Mouse (Mus musculus) hindbrain, embryonic 16.5 days (tissue): ENCODE measurements around the gene Mrpl45. TPM values are rescaled to one million over a fixed set of nuclear protein-coding genes. Genes with fewer than 3 reads are reported as not detected.
A peak's percentile ranks its signal among the peaks of the same experiment; 100 is the strongest.
"Not testable (repeated sequence)": the region's sequence is repeated elsewhere in the genome, so short reads cannot be mapped to it uniquely, and the experiment has no call there.

Experiments used
- ATAC-seq: fragments of 200-750 bp; cut with Nextera tagmentation; 2 replicates; pipeline ENCODE4 v1.8.0; 2017; ENCODE audit warnings: moderate TSS enrichment, moderate library complexity
- H3K27ac ChIP-seq: fragments of 300-500 bp; sonication (generic); 2 replicates; pipeline ENCODE4 v1.5.1; 2014; ENCODE audit warnings: low read depth, mild to moderate bottlenecking, control low read depth, low read length, moderate library complexity
- H3K27me3 ChIP-seq: fragments of 300-500 bp; sonication (generic); replicated peaks from 2 replicates; pipeline ENCODE4 v1.6.1; 2014; ENCODE audit warnings: low read length; ENCODE audit not compliant: control insufficient read depth, insufficient read depth
- H3K36me3 ChIP-seq: fragments of 300-500 bp; sonication (generic); 2 replicates; pipeline ENCODE4 v1.6.1; 2014; ENCODE audit warnings: mild to moderate bottlenecking, low read length, moderate library complexity, mixed read lengths; ENCODE audit not compliant: control insufficient read depth, insufficient read depth
- H3K4me1 ChIP-seq: fragments of 300-500 bp; sonication (generic); 2 replicates; pipeline ENCODE4 v1.6.1; 2014; ENCODE audit warnings: low read depth, low read length; ENCODE audit not compliant: control insufficient read depth, insufficient read depth
- H3K4me2 ChIP-seq: fragments of 300-500 bp; sonication (generic); 2 replicates; pipeline ENCODE4 v1.6.1; 2014; ENCODE audit warnings: mild to moderate bottlenecking, low read length, control low read depth, moderate library complexity
- H3K4me3 ChIP-seq: fragments of 300-500 bp; sonication (generic); 2 replicates; pipeline ENCODE4 v1.5.1; 2014; ENCODE audit warnings: mild to moderate bottlenecking, low read length, control low read depth, moderate library complexity
- H3K9ac ChIP-seq: fragments of 300-500 bp; sonication (generic); 2 replicates; pipeline ENCODE4 v1.6.1; 2014; ENCODE audit warnings: low read depth, mild to moderate bottlenecking, control low read depth, low read length, moderate library complexity
- H3K9me3 ChIP-seq: fragments of 300-500 bp; sonication (generic); 2 replicates; pipeline ENCODE4 v1.6.1; 2014; ENCODE audit warnings: mild to moderate bottlenecking, low read length, moderate library complexity; ENCODE audit not compliant: control insufficient read depth
- WGBS: fragments of 180-500 bp; shearing (Covaris S2); extraction: QIAGEN DNeasy Blood & Tissue Kit; methylation state at CpG from one replicate; pipeline ENCODE4 v1.1.7; 2014; 5-methylcytosine and 5-hydroxymethylcytosine counted together
- polyA plus RNA-seq: library from polyadenylated mRNA; unstranded; fragments of >200 nt; fragmentation: Nextera tagmentation; extraction: Ambion mirVana; gene quantifications from 2 replicates; pipeline ENCODE4 v1.2.1, GENCODE M21; 2015

Mrpl45 gene
- polyA plus RNA-seq, 1 experiment from 2014 or later = 38.2 TPM

DNA sequence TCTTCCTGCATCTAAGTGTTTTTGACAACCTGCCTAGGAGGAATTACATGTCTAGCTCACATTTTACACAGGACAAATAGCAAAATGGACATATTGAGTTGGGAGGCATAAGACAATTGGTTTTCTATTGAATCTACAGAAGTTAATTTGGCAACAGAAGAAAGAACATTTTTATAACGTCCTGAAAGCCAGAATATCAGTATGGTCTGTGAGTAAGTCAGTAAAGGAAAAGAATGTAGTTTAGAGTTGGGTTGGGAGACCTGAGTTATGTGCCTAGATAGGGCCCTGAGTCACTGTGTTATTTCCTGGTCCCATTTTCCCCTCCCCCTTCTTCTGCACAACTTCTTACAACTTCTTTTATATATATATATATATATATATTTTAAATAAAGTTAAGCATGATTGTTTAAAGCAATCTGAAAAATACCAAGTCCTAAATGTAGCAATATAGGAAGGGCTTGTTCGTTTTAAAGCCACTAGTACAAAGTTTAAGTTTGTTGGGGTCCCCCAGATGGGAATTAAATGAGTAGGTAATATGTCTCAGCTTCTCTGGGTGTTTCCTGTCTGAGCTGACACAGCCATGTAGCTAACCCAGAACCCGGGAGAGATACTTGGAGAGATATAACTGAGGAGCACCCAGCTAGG is 6.6 kb upstream of the Mrpl45 start:
- no peak for ATAC-seq
- 62% methylated on average over 3 of the region's 3 CpGs for WGBS
- H3K4me2 ChIP-seq = peak overlapping the region; percentile 64
- no peaks in the 10 kb centered on the region for H3K27me3 ChIP-seq
- H3K9me3 ChIP-seq = no peaks in the 10 kb centered on the region
- peaks cover 20% of the 10 kb centered on the region for H3K4me1 ChIP-seq
- H3K9ac ChIP-seq = no peak overlapping the region
- no peak overlapping the region for H3K27ac ChIP-seq
- H3K36me3 ChIP-seq = no peaks in the 10 kb centered on the region
- no peak overlapping the region for H3K4me3 ChIP-seq

DNA sequence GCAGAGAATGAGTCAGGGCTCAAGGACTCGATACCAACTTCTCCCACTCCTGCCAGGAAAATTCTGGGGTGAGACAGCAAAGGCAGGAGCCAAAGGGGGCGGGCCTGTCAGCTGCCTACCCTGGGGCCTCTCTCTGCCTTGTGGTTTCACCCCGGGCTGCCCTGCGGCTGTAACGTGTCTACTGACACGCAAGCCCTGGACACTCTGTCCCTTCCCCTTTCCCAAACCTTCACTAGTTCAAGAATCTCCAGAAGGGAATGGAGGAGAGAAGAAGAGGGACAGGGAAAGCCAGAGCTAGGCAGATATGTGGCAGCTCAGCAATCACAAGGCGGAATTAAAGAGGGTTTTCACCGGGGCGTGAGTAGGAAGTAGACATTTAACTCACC is 6.1 kb upstream of the Mrpl45 start:
- Histone ChIP-seq H3K36me3 (no peaks in the 10 kb centered on the region), H3K4me1 (peaks cover 20% of the 10 kb centered on the region), H3K4me2 (peak overlapping the region; percentile 64), H3K27ac (no peak overlapping the region), H3K9ac (peak overlapping the region; percentile 56), H3K27me3 (no peaks in the 10 kb centered on the region), H3K4me3 (peak overlapping the region; percentile 34), H3K9me3 (no peaks in the 10 kb centered on the region)
- ATAC-seq = no peak
- 4% methylated on average over 9 of the region's 9 CpGs for WGBS

DNA sequence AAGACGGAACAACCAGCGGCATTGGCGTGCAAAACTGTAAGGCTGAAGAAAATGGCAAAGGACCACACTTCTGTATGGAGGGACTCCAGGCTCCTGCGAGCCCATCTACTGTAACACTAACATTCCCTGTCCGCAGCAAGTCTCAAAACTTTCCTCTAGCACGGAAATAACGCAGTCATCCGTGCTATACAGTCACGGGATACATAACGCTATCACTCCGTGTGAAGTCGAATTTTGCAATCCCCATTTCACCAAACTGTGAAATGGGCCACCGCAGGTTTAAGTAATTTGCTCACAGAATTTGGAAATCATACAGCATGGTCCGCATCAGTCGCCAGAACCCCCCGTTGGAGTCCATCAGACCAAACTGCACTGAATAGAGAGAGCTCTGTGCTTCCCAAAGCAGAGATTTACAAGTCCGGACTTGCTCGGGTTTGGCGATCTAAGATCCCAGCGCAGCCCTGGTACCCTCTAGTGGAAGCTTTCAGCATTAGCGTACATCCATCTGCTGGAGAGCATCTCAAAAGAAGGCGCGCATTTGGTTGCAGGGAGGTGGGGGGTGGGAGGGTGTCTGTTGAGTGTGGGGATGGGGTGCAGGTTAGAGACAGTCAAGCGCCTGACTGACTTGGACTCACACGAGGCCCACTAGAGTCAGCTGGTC is 5.5 kb upstream of the Mrpl45 start:
- Histone ChIP-seq H3K4me1 (peaks cover 20% of the 10 kb centered on the region), H3K9ac (peak overlapping the region; percentile 56), H3K36me3 (no peaks in the 10 kb centered on the region), H3K9me3 (no peaks in the 10 kb centered on the region), H3K4me3 (peak overlapping the region; percentile 34), H3K4me2 (peak overlapping the region; percentile 64), H3K27me3 (no peaks in the 10 kb centered on the region), H3K27ac (no peak overlapping the region)
- under 1% methylated on average over 25 of the region's 25 CpGs for WGBS
- peak; percentile 87 for ATAC-seq

DNA sequence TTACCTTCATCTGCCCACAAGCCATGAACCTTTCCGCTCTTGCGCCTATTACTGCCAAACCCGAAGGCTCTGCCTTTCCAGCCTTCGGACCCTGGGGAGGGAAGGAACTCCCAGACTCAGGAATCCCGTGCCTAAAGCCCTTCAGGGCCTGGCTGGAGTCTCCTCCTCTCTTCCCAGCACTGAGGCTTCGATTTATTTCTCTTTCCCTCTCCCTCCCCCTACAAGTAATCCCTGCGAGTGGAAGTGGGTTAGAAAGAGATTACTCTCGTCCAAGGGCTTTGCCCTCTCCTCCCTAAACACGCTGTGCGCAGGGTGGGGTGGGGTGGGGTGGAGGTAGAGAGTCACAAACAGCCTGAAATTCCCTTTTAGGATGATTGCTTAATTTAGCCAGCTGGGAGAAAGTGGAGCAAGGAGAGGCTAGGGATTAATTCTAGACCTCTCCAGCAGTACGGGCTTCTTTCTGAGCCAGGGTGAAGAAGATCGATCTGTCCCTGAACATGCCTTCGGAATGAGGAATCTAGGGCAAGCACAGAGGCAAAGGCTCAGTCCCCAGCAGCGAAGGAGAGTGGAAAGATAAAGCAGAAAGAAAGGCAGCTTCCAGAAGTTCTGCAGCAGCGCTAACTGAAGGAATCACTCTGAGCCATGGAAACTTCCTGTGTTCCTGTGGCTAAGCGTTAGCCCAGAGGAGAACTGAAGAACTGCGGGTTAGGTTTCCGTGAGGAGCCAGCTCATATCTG is 4.5 kb upstream of the Mrpl45 start:
- H3K36me3 ChIP-seq = no peaks in the 10 kb centered on the region
- H3K9ac ChIP-seq = peak overlapping the region; percentile 45; the same call in 1 of the 2 replicates
- peak overlapping the region; percentile 64 for H3K4me2 ChIP-seq
- peak overlapping the region; percentile 17 for H3K4me3 ChIP-seq
- H3K27ac ChIP-seq = peak overlapping the region; percentile 9; the same call in 1 of the 2 replicates
- no peak for ATAC-seq
- no peaks in the 10 kb centered on the region for H3K9me3 ChIP-seq
- peaks cover 20% of the 10 kb centered on the region for H3K4me1 ChIP-seq
- no peaks in the 10 kb centered on the region for H3K27me3 ChIP-seq
- 5% methylated on average over 18 of the region's 18 CpGs for WGBS

DNA sequence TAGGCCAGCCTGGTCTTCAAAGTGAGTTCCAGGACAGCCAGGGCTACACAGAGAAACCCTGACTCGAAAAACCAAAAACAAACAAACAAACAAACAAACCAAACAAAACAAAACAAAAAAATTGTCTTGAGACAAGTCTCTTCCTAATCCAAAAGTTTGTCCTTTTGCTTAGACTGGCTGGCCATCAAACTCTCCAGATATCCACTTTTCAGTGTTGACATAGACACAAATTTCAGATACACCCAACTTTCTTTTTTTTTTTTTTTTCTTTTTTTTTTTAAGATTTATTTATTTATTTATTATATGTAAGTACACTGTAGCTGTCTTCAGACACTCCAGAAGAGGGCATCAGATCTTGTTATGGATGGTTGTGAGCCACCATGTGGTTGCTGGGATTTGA is 2.6 kb upstream of the Mrpl45 start:
- not testable (repeated sequence) for H3K4me2 ChIP-seq, H3K27me3 ChIP-seq, ATAC-seq, H3K9me3 ChIP-seq, H3K36me3 ChIP-seq, H3K9ac ChIP-seq, H3K27ac ChIP-seq, H3K4me3 ChIP-seq
- H3K4me1 ChIP-seq = peaks cover 27% of the 10 kb centered on the region
- WGBS = 85% methylated on average over 1 of the region's 1 CpGs

DNA sequence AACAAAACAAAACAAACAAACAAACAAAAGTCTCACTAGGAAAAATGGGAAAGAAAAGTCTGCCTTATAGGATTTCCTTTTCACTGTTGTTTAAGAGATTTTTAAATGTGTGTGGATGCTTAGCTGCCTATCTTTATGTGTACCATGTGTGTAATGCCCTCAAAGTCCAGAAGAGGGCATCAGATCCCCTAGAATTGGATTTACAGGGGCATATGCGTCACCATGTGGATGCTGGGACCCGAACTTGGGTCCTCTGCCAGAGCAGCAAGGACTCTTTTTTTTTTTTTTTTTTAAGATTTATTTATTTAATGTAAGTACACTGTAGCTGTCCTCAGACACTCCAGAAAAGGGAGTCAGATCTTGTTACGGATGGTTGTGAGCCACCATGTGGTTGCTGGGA is 1.4 kb upstream of the Mrpl45 start:
- H3K36me3 ChIP-seq = no peaks in the 10 kb centered on the region
- H3K9ac ChIP-seq = no peak overlapping the region
- H3K4me1 ChIP-seq = peaks cover 27% of the 10 kb centered on the region
- H3K4me3 ChIP-seq = no peak overlapping the region
- no peak overlapping the region for H3K4me2 ChIP-seq
- 93% methylated on average over 3 of the region's 3 CpGs for WGBS
- H3K27ac ChIP-seq = no peak overlapping the region
- no peaks in the 10 kb centered on the region for H3K27me3 ChIP-seq
- no peaks in the 10 kb centered on the region for H3K9me3 ChIP-seq
- no peak for ATAC-seq

DNA sequence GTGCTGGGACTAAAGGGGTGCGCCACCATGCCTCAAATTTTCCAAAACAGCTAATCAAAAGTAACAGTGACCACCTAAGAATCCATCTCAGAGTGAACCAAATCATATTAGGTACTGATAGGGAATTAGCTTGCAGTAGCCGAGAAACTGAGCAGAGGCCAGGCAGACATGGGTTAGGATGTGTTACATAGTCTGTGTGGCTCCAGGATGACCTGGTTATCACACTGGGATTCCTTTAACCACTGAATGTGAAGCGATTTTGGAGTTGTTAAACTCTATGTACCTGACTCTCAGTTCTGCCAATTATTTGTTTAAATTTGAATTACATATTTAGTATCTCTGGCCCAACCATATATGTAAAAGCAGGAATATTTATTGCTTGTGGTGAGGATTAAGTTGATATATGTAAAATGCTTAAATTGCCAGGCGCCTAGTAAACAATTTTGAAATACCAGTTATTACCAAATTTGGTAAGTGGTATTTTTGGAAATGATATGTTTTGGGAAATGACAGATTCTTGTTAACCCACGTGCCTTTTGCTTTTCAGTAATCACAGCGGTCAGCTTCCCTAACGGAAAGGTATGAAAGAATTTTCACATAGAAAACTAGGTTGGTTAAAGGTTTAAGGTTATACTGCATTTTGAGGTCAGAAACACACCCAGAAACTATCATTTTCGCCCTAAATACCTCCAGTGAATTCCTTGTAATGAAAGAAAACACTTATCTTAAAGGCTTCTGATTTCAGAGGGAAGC is 589 bp upstream of the Mrpl45 start:
- H3K4me1 ChIP-seq = peaks cover 19% of the 10 kb centered on the region
- peak overlapping the region; percentile 56 for H3K4me3 ChIP-seq
- peak overlapping the region; percentile 67 for H3K27ac ChIP-seq
- H3K27me3 ChIP-seq = no peaks in the 10 kb centered on the region
- 50% methylated on average over 8 of the region's 8 CpGs for WGBS
- no peaks in the 10 kb centered on the region for H3K36me3 ChIP-seq
- no peaks in the 10 kb centered on the region for H3K9me3 ChIP-seq
- peak overlapping the region; percentile 58 for H3K4me2 ChIP-seq
- ATAC-seq = no peak
- H3K9ac ChIP-seq = peak overlapping the region; percentile 27; the same call in 1 of the 2 replicates

DNA sequence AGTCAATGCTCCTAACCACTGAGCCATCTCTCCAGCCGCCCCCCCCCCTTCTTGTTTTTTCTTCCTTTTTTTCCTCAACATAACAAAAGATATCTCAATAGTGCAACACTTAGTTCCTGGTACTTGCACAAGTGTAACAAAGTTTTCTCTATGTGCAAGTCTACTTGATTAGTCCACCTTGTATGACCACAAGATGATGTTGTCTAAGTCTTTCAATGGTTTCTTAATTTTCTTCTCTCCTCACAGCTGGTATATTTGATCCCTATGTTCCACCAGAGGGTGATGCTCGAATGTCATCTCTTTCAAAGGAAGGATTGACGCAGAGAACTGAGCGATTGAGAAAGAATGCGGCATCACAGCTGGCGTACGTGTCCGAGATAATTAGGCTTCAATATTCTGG is 5.7 kb downstream of the Mrpl45 start:
- H3K4me1 ChIP-seq = peaks cover 6% of the 10 kb centered on the region
- no peak overlapping the region for H3K27ac ChIP-seq
- no peak for ATAC-seq
- H3K9me3 ChIP-seq = no peaks in the 10 kb centered on the region
- H3K9ac ChIP-seq = no peak overlapping the region
- WGBS = 94% methylated on average over 8 of the region's 8 CpGs
- H3K27me3 ChIP-seq = no peaks in the 10 kb centered on the region
- no peak overlapping the region for H3K4me3 ChIP-seq
- peaks cover 12% of the 10 kb centered on the region for H3K36me3 ChIP-seq
- H3K4me2 ChIP-seq = no peak overlapping the region
